Mouse (Mus musculus) intestine, embryonic 15.5 days (tissue): ENCODE data around the gene Htr2a. TPM values are rescaled to one million over a fixed set of nuclear protein-coding genes. Genes with fewer than 3 reads are reported as not detected.

Experiments used
- ATAC-seq: fragments of 200-750 bp; cut with Nextera tagmentation; 2 replicates; pipeline ENCODE4 v1.8.0; 2017; ENCODE audit warnings: moderate TSS enrichment, moderate library complexity
- H3K27ac ChIP-seq: fragments of 300-500 bp; sonication (generic); 2 replicates; pipeline ENCODE4 v1.5.1; 2015; ENCODE audit warnings: mild to moderate bottlenecking, inconsistent platforms
- H3K27me3 ChIP-seq: fragments of 300-500 bp; sonication (generic); replicated peaks from 2 replicates; pipeline ENCODE4 v1.6.1; 2015; ENCODE audit warnings: inconsistent platforms
- H3K36me3 ChIP-seq: fragments of 300-500 bp; sonication (generic); 2 replicates; pipeline ENCODE4 v1.6.1; 2015; ENCODE audit warnings: inconsistent platforms
- H3K4me1 ChIP-seq: fragments of 300-500 bp; sonication (generic); replicated peaks from 2 replicates; pipeline ENCODE4 v1.6.1; 2015; ENCODE audit warnings: inconsistent platforms
- H3K4me2 ChIP-seq: fragments of 300-500 bp; sonication (generic); replicated peaks from 2 replicates; pipeline ENCODE4 v1.6.1; 2015; ENCODE audit warnings: mild to moderate bottlenecking, inconsistent platforms
- H3K4me3 ChIP-seq: fragments of 300-500 bp; sonication (generic); replicated peaks from 2 replicates; pipeline ENCODE4 v1.5.1; 2015; ENCODE audit warnings: inconsistent platforms
- H3K9ac ChIP-seq: fragments of 300-500 bp; sonication (generic); 2 replicates; pipeline ENCODE4 v1.6.1; 2015; ENCODE audit warnings: inconsistent platforms
- H3K9me3 ChIP-seq: fragments of 300-500 bp; sonication (generic); 2 replicates; pipeline ENCODE4 v1.6.1; 2016; ENCODE audit warnings: inconsistent platforms
- WGBS: fragments of 180-500 bp; shearing (Covaris S2); methylation state at CpG from one replicate; pipeline ENCODE4 v1.1.7; 2015; 5-methylcytosine and 5-hydroxymethylcytosine counted together
- polyA plus RNA-seq: library from polyadenylated mRNA; unstranded; fragments of >200 nt; fragmentation: Nextera tagmentation; extraction: Ambion mirVana; gene quantifications from 2 replicates; pipeline ENCODE4 v1.2.1, GENCODE M21; 2015

Gene Htr2a
- polyA plus RNA-seq, 1 experiment from 2014 or later, result 0.23 TPM

DNA sequence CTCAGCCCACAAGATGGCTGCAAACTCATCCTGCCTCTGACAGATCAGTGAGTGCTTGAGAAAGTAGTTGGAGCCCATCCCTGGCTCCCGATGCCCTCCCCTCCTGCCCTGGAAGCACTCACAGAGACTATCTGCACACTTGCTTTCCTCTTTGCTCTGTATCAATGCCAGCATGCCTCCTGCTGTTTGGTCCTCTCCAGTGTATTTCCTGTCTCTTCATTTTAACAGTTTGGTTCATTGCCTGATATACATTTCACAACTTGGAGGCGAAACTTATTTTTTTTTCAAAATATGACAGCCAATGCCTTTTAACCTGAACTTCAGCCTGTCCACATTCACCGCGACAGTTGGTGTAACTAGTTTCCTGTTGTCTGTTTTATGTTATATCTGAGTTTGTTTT, 11.0 kb downstream of the Htr2a start:
- no peak overlapping the region for H3K4me3 ChIP-seq
- no peak overlapping the region for H3K27ac ChIP-seq
- H3K9me3 ChIP-seq, result no peaks in the 10 kb centered on the region
- no peaks in the 10 kb centered on the region for H3K4me1 ChIP-seq
- no peak overlapping the region for H3K9ac ChIP-seq
- no peaks in the 10 kb centered on the region for H3K36me3 ChIP-seq
- H3K27me3 ChIP-seq, result no peaks in the 10 kb centered on the region
- ATAC-seq, result no peak
- no peak overlapping the region for H3K4me2 ChIP-seq
- 67% methylated on average over 4 of the region's 4 CpGs for WGBS

DNA sequence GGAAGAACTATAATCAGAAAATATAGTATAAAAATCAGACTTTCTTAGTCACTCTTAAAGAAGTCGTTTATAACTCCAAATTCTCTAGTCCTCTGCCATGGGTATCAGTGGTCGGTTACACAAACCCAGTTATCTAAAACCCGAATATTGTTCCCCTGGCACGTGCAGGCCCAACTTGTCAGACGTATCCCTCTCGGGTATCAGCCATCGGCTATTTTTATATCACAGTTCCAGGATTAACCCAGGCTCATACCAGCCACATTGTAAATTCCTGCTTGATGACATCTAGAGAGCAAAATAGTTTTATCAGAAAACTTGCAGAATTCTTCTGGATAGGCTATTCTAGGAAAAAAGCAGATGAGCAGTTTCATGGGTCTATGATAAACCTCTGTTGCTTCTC, 16.6 kb downstream of the Htr2a start:
- ATAC-seq, result no peak
- WGBS, result 80% methylated on average over 7 of the region's 7 CpGs

DNA sequence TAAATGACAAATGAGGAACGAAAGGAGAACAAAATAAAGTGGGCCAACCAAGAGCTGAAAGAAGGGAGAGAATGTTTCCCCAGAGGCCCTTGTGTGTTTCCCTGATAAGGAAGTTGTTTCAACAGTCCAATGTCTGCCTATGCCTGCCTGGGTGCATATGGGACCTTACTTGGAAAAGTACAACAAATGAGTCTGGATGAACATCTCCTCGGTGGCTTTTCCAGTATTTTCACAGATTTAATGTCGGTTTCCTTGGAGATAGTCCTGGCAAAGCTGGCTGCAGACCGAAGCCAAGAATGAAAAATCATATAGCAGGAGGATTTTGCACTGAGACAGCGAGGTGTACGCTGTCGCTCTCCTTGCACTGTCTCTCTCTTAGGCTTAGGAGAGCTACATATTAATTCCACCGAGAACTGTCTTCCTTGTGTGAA, 18.8 kb downstream of the Htr2a start:
- Histone ChIP-seq H3K4me2 (no peak overlapping the region), H3K4me1 (no peaks in the 10 kb centered on the region), H3K9ac (no peak overlapping the region), H3K27me3 (no peaks in the 10 kb centered on the region), H3K27ac (no peak overlapping the region), H3K4me3 (no peak overlapping the region), H3K9me3 (no peaks in the 10 kb centered on the region), H3K36me3 (no peaks in the 10 kb centered on the region)
- ATAC-seq, result no peak
- WGBS, result 72% methylated on average over 8 of the region's 8 CpGs

More for the DNA sequence above, 16.6 kb downstream of the Htr2a start:
- Histone ChIP-seq H3K4me1 (no peaks in the 10 kb centered on the region), H3K9me3 (no peaks in the 10 kb centered on the region), H3K36me3 (no peaks in the 10 kb centered on the region), H3K9ac (no peak overlapping the region), H3K4me2 (no peak overlapping the region), H3K4me3 (no peak overlapping the region), H3K27me3 (no peaks in the 10 kb centered on the region), H3K27ac (no peak overlapping the region)

DNA sequence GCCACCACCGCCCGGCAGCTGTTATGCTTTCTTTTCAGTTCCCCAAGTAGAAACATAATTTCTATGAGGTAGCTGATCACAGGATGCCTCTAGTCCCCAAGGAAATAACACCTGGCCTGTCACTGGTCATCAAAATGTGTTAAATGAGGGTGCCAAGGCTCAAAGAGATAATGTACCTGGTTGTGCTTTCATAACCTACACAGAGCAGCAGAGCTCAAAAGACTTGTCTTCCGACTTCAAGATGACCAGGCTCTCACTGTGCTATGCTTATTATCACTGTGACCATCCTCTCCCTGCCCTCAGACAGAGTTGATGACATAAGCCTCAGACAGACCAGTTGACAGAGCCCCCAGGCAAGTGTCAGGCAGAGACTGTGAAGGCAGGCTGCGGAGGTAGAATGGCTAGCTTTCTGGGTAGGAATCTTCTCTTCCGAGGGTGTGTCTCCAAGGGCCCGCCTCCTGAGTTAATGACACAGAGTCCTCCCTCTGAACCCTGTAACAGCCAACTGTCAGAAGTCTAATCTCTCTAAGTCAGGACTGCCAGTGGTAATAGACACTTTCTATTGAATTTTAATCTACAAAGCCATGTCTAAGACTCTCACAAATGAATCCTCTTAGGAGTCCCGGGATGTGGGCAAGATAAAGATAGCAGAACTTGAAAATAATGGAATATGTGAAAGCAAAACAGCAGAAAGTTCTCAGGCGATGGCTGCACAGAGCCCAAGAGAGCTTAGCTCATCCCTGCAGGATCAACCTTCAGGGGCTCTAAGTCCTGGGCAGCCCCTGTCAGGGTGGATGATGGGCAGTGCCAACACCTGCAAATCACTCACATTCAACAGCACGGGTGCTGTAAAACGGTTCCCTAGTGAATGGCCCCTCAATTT, 31.7 kb downstream of the Htr2a start:
- Histone ChIP-seq H3K9me3 (no peaks in the 10 kb centered on the region), H3K27ac (no peak overlapping the region), H3K27me3 (no peaks in the 10 kb centered on the region), H3K4me3 (no peak overlapping the region), H3K9ac (no peak overlapping the region), H3K36me3 (no peaks in the 10 kb centered on the region), H3K4me2 (no peak overlapping the region), H3K4me1 (0 out of 2 replicates have a peak, but pooled peaks cover 2% of the 10 kb centered on the region)
- 62% methylated on average over 10 of the region's 10 CpGs for WGBS
- ATAC-seq, result peak; percentile 84

DNA sequence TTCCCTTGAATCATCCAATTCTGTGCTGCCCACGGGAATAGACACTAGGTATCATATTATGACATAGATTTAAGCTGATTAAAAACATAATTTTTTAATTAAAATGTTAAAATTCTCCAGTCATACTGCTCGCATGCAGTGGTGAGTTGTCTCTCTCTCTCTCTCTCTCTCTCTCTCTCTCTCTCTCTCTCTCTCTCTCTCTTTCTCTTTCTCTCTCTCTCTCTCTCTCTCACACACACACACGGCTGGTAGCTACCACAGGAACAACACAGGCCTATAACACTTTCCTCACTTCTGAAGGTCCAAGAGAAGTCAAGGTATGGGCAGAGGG, 32.3 kb downstream of the Htr2a start:
- 0 out of 2 replicates have a peak, but pooled peaks cover 2% of the 10 kb centered on the region for H3K4me1 ChIP-seq
- H3K4me3 ChIP-seq, result no peak overlapping the region
- H3K9ac ChIP-seq, result no peak overlapping the region
- no peak overlapping the region for H3K27ac ChIP-seq
- H3K27me3 ChIP-seq, result no peaks in the 10 kb centered on the region
- 83% methylated on average over 3 of the region's 3 CpGs for WGBS
- H3K4me2 ChIP-seq, result no peak overlapping the region
- no peaks in the 10 kb centered on the region for H3K36me3 ChIP-seq
- no peak for ATAC-seq
- no peaks in the 10 kb centered on the region for H3K9me3 ChIP-seq

DNA sequence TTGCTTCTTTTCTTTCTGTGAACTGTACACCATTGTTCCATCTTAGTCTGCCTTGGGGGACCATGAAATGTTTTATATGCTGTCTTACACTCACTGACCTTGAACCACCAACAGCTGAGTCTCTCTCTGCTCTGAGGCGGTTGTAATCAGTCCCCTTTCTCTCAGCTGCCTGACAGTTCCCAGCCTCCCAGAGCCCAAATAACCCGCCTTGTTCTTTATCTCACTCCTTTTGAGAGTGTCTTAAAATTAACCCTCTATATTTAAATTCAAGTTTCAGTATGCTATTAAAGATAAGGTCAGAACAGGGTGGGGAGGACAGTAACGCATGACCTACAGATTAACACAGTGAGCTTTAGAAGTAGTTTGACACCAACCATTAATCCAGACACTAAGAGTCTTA, 32.9 kb downstream of the Htr2a start:
- Histone ChIP-seq H3K9me3 (no peaks in the 10 kb centered on the region), H3K27ac (no peak overlapping the region), H3K4me3 (no peak overlapping the region), H3K4me1 (0 out of 2 replicates have a peak, but pooled peaks cover 2% of the 10 kb centered on the region), H3K9ac (no peak overlapping the region), H3K27me3 (no peaks in the 10 kb centered on the region), H3K36me3 (no peaks in the 10 kb centered on the region), H3K4me2 (no peak overlapping the region)
- WGBS, result 59% methylated on average over 3 of the region's 3 CpGs
- ATAC-seq, result no peak

DNA sequence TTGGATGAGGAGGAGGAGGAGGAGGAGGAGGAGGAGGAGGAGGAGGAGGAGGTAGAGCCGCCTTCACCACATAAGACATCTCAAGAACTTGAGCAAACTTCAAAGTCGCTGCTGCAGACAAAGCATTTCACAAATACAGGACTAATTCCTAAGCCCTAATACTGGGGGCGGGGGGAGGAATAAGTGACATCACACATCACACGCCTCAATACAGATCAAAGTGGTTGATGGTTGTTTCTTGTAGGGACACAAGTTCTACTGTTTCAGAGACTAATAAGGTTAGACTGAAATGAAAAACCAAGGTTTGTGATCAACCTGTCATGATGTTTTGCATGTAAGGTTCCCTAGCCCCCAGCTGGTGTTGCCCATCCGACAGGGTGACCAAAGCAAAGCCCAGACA, 39.2 kb downstream of the Htr2a start:
- WGBS, result 87% methylated on average over 5 of the region's 5 CpGs
- no peak for ATAC-seq
- no peak overlapping the region for H3K4me3 ChIP-seq
- H3K4me2 ChIP-seq, result no peak overlapping the region
- no peak overlapping the region for H3K27ac ChIP-seq
- no peaks in the 10 kb centered on the region for H3K4me1 ChIP-seq
- no peaks in the 10 kb centered on the region for H3K27me3 ChIP-seq
- no peaks in the 10 kb centered on the region for H3K9me3 ChIP-seq
- H3K36me3 ChIP-seq, result no peaks in the 10 kb centered on the region
- no peak overlapping the region for H3K9ac ChIP-seq

DNA sequence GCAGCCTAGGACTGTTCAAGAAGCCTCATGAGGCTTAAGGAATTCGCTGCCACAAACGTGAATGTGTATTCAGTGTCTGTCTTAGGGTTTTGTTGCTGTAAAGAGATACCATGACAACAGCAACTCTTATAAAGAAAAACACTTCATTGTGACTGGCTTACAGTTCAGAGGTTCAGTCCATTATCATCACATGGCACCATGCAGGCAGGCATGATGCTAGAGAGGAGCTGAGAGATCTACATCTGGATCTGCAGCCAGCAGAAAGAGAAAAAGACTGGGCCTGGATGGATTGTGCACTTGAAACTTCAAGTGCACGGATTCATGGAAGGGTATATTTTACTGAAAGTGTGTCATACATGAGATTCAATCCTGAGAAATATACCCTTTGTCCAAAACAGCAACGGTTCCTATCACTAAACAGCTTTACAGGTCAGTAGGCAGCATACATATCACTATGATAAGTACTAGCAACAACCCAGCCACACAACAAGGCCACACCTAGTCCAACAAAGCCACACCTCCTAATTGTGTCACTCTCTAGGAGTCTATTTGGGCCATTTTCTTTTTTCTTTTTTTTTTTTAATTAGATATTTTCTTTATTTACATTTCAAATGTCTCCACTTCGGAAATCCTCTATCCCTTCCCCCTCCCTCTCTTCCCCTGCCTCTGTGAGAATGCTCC, 43.8 kb downstream of the Htr2a start:
- H3K9ac ChIP-seq, result no peak overlapping the region
- no peak overlapping the region for H3K4me3 ChIP-seq
- H3K27ac ChIP-seq, result no peak overlapping the region
- no peaks in the 10 kb centered on the region for H3K9me3 ChIP-seq
- H3K4me1 ChIP-seq, result no peaks in the 10 kb centered on the region
- no peaks in the 10 kb centered on the region for H3K27me3 ChIP-seq
- no peak overlapping the region for H3K4me2 ChIP-seq
- no peak for ATAC-seq
- no peaks in the 10 kb centered on the region for H3K36me3 ChIP-seq
- 81% methylated on average over 5 of the region's 5 CpGs for WGBS

DNA sequence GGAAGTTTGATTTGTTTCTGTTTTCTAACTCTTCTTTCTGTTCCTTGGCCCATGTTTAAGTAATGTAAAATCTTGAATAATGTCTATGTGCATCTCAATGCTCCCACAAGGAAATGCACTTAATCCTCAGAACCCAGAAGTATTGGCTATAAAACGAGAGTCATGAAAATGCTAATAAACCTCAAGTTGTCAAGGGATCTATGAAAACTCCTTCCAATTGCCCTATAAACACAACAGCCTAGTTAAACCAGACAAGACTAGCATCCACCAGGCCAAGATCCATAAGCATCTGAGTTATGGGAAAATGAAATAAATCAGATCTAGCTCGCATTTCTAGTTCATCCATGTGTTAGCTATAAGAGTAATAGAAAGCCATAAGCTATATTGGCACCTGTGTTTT, 51.3 kb downstream of the Htr2a start:
- Histone ChIP-seq H3K27me3 (no peaks in the 10 kb centered on the region), H3K4me3 (no peak overlapping the region), H3K9me3 (no peaks in the 10 kb centered on the region), H3K36me3 (no peaks in the 10 kb centered on the region), H3K4me1 (0 out of 2 replicates have a peak, but pooled peaks cover 2% of the 10 kb centered on the region), H3K27ac (no peak overlapping the region), H3K9ac (no peak overlapping the region), H3K4me2 (no peak overlapping the region)
- WGBS, result 85% methylated on average over 2 of the region's 2 CpGs
- ATAC-seq, result no peak

DNA sequence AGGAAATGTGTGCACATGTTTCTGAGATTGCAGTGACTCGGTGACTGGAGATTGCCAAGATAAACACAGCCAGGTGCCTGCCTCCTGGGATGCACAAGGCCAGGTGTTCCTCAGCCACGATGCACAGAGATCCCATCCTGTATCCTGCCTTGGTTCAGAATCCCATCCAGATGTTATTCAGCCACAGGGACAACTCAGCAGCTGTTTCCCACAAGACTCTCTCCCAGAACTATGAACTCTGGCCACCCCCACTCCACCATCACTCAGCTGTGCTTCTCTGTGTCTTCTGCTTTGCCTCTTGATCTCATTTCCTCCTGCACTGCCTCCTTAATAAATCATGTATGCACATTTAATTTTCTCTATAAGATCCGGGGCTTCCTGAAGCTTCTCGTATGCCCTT, 56.1 kb downstream of the Htr2a start:
- 29% methylated on average over 4 of the region's 4 CpGs for WGBS
- Histone ChIP-seq H3K4me1 (0 out of 2 replicates have a peak, but pooled peaks cover 2% of the 10 kb centered on the region), H3K27me3 (no peaks in the 10 kb centered on the region), H3K9ac (no peak overlapping the region), H3K4me2 (no peak overlapping the region), H3K27ac (no peak overlapping the region), H3K4me3 (no peak overlapping the region), H3K9me3 (no peaks in the 10 kb centered on the region), H3K36me3 (no peaks in the 10 kb centered on the region)
- ATAC-seq, result no peak

DNA sequence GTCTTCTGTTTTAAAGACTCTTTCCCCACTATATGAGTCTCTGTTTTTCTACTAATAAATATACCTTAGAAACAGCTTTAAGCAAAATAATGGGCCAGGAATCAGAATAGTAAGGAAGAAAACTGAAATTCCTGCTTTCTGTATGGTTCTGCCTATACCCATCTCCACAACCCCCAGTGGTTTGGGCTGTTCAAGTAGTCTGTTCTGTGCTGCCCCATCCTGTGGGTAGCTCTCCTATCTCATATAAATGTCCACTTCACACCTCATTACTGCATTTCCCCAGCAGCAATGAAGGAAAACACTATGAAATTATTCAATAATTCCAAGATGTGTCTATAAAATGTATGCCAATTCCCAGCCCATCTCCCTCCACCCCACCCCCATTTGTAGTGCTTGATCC, 56.8 kb downstream of the Htr2a start:
- Histone ChIP-seq H3K4me2 (no peak overlapping the region), H3K27ac (no peak overlapping the region), H3K4me1 (0 out of 2 replicates have a peak, but pooled peaks cover 2% of the 10 kb centered on the region), H3K4me3 (no peak overlapping the region), H3K9ac (no peak overlapping the region), H3K27me3 (no peaks in the 10 kb centered on the region), H3K36me3 (no peaks in the 10 kb centered on the region), H3K9me3 (no peaks in the 10 kb centered on the region)
- ATAC-seq, result no peak

DNA sequence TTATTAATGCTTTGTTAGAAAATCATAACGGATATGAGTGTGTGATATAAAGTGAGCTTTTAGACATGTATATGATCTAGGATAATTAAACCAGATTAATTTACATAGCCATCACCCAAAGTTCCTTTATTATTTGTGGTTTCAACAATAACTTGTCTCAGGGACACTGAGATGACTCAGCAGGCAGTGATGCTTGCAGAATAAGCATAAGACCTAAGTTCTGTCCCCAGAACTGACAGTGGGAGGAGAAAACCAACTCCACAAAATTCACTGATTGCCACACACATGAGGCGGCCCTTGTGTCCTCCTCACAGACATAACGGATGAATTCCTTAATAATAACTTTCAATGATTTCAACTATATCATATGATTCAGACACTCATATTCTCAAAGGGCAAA, 58.6 kb downstream of the Htr2a start:
- Histone ChIP-seq H3K4me1 (0 out of 2 replicates have a peak, but pooled peaks cover 2% of the 10 kb centered on the region), H3K9me3 (no peaks in the 10 kb centered on the region), H3K9ac (no peak overlapping the region), H3K36me3 (no peaks in the 10 kb centered on the region), H3K4me3 (no peak overlapping the region), H3K27ac (no peak overlapping the region), H3K27me3 (no peaks in the 10 kb centered on the region), H3K4me2 (no peak overlapping the region)
- 82% methylated on average over 3 of the region's 3 CpGs for whole genome bisulfite sequencing
- no peak for ATAC-seq

DNA sequence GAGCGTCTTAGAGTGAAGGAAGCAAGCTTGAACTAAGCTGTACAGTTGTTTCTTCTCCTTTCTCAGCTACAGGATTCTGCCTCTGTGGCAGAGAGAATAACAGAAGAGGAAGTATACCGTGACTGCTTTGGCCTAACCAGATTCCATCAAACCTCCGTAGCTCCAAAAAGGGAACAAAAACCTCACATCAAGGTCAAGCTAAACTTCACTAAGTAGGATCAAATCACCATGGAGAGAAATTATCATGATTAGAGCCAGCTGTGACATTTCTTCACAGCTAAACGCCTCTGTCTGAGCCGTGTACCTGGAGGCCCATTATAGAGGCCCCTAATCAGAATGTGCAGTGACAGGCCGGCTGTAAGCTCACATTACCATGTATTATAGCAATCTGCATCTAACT, 63.3 kb downstream of the Htr2a start:
- ATAC-seq, result no peak
- WGBS, result 63% methylated on average over 6 of the region's 6 CpGs
- Histone ChIP-seq H3K27me3 (no peaks in the 10 kb centered on the region), H3K9ac (no peak overlapping the region), H3K27ac (no peak overlapping the region), H3K4me3 (no peak overlapping the region), H3K36me3 (no peaks in the 10 kb centered on the region), H3K4me1 (no peaks in the 10 kb centered on the region), H3K9me3 (no peaks in the 10 kb centered on the region), H3K4me2 (no peak overlapping the region)
